Mouse (Mus musculus) neural tube, embryonic 11.5 days (tissue): ENCODE measurements around the gene Eme1. TPM values are rescaled to one million over a fixed set of nuclear protein-coding genes. Genes with fewer than 3 reads are reported as not detected.

Experiments used
- ATAC-seq: fragments of 200-750 bp; cut with Nextera tagmentation; 2 replicates; pipeline ENCODE4 v1.8.0; 2017; ENCODE audit warnings: moderate number of reproducible peaks, mild to moderate bottlenecking, moderate TSS enrichment, moderate library complexity; ENCODE audit not compliant: insufficient read depth, low FRiP score, low TSS enrichment
- DNase-seq: peaks from one replicate; pipeline ENCODE4 v3.0.0-alpha.2; 2015; ENCODE audit warnings: low spot score
- H3K27ac ChIP-seq: fragments of 300-500 bp; sonication (generic); 2 replicates; pipeline ENCODE4 v1.5.1; 2014; ENCODE audit warnings: low read depth, mild to moderate bottlenecking, low read length
- H3K27me3 ChIP-seq: fragments of 300-500 bp; sonication (generic); 2 replicates; pipeline ENCODE4 v1.6.1; 2014; ENCODE audit warnings: mild to moderate bottlenecking, low read length, mixed read lengths; ENCODE audit not compliant: control insufficient read depth, insufficient read depth
- H3K36me3 ChIP-seq: fragments of 300-500 bp; sonication (generic); 2 replicates; pipeline ENCODE4 v1.6.1; 2014; ENCODE audit warnings: mild to moderate bottlenecking, low read length, moderate library complexity, mixed read lengths; ENCODE audit not compliant: control insufficient read depth, insufficient read depth
- H3K4me1 ChIP-seq: fragments of 300-500 bp; sonication (generic); 2 replicates; pipeline ENCODE4 v1.6.1; 2014; ENCODE audit warnings: low read length, mixed read lengths; ENCODE audit not compliant: control insufficient read depth, insufficient read depth
- H3K4me2 ChIP-seq: fragments of 300-500 bp; sonication (generic); 2 replicates; pipeline ENCODE4 v1.6.1; 2014; ENCODE audit warnings: low read depth, mild to moderate bottlenecking, moderate library complexity
- H3K4me3 ChIP-seq: fragments of 300-500 bp; sonication (generic); 2 replicates; pipeline ENCODE4 v1.5.1; 2014; ENCODE audit warnings: low read depth, low read length
- H3K9ac ChIP-seq: fragments of 300-500 bp; sonication (generic); 2 replicates; pipeline ENCODE4 v1.6.1; 2014; ENCODE audit warnings: mild to moderate bottlenecking, low read length
- H3K9me3 ChIP-seq: fragments of 300-500 bp; sonication (generic); 2 replicates; pipeline ENCODE4 v1.6.1; 2016; ENCODE audit warnings: low read length; ENCODE audit not compliant: control insufficient read depth
- WGBS: fragments of 180-500 bp; shearing (Covaris S2); extraction: QIAGEN DNeasy Blood & Tissue Kit; methylation state at CpG from one replicate; pipeline ENCODE4 v1.1.7; 2014; 5-methylcytosine and 5-hydroxymethylcytosine counted together
- polyA plus RNA-seq: library from polyadenylated mRNA; unstranded; fragments of >200 nt; fragmentation: Nextera tagmentation; extraction: Ambion mirVana; gene quantifications from 2 replicates; pipeline ENCODE4 v1.2.1, GENCODE M21; 2014

Eme1 gene
- polyA plus RNA-seq, 1 experiment from 2014 or later = 39.8 TPM

GRCm38 (mm10) chr11:94597319-94597718, 56.4 kb downstream of the Eme1 start:
- no peaks in the 10 kb centered on the region for H3K27me3 ChIP-seq
- no peak overlapping the region for H3K9ac ChIP-seq
- no peak for DNase-seq
- H3K4me2 ChIP-seq = no peak overlapping the region
- no peaks in the 10 kb centered on the region for H3K36me3 ChIP-seq
- no peak overlapping the region for H3K27ac ChIP-seq
- H3K4me1 ChIP-seq = peaks cover 7% of the 10 kb centered on the region; the same call in 1 of the 2 replicates
- H3K4me3 ChIP-seq = no peak overlapping the region
- 86% methylated on average over 4 of the region's 4 CpGs for WGBS
- no peak for ATAC-seq
- H3K9me3 ChIP-seq = no peaks in the 10 kb centered on the region

GRCm38 (mm10) chr11:94596311-94596852, 57.4 kb downstream of the Eme1 start:
- no peaks in the 10 kb centered on the region for H3K9me3 ChIP-seq
- WGBS = 70% methylated on average over 7 of the region's 7 CpGs
- no peak overlapping the region for H3K4me2 ChIP-seq
- DNase-seq (no peak), ATAC-seq (no peak)
- H3K36me3 ChIP-seq = no peaks in the 10 kb centered on the region
- no peak overlapping the region for H3K27ac ChIP-seq
- no peak overlapping the region for H3K4me3 ChIP-seq
- H3K4me1 ChIP-seq = peaks cover 5% of the 10 kb centered on the region
- no peaks in the 10 kb centered on the region for H3K27me3 ChIP-seq
- H3K9ac ChIP-seq = no peak overlapping the region

Other genes starting within 250 kb of the Eme1 start
- gene Cacna1g, start 179.8 kb downstream of the Eme1 start, polyA plus RNA-seq = 9.0 and 10.0 TPM in 2 replicates
- 0.23 TPM in 1 of 2 replicates, not detected in the other for gene Spata20, start 167.8 kb downstream of the Eme1 start, polyA plus RNA-seq
- 0.68 and 0.72 TPM in 2 replicates for gene Epn3, start 154.0 kb downstream of the Eme1 start, polyA plus RNA-seq
- 1.4 and 3.2 TPM in 2 replicates for gene Mycbpap, start 132.2 kb downstream of the Eme1 start, polyA plus RNA-seq
- 2.8 and 3.4 TPM in 2 replicates for gene Rsad1, start 104.7 kb downstream of the Eme1 start, polyA plus RNA-seq
- gene Chad, start 88.9 kb downstream of the Eme1 start, polyA plus RNA-seq = 0.42 and 0.53 TPM in 2 replicates
- 6.3 and 6.5 TPM in 2 replicates for gene Acsf2, start 52.1 kb downstream of the Eme1 start, polyA plus RNA-seq
- 207 and 220 TPM in 2 replicates for gene Lrrc59, start 24.2 kb downstream of the Eme1 start, polyA plus RNA-seq
- 118 and 122 TPM in 2 replicates for gene Mrpl27, start 197 bp downstream of the Eme1 start, polyA plus RNA-seq
- 14.2 and 17.0 TPM in 2 replicates for gene Xylt2, start 23.6 kb upstream of the Eme1 start, polyA plus RNA-seq
- not detected in 2 replicates for gene Gm11541, start 50.5 kb upstream of the Eme1 start, polyA plus RNA-seq
- not detected in 2 replicates for gene Cdc34b, start 87.8 kb upstream of the Eme1 start, polyA plus RNA-seq
- gene Tmem92, start 128.7 kb upstream of the Eme1 start, polyA plus RNA-seq = not detected in 2 replicates